Mouse (Mus musculus): ENCODE results near the gene Ctnnb1. TPM values are rescaled to one million over a fixed set of nuclear protein-coding genes. Genes with fewer than 3 reads are reported as not detected.

Ctnnb1 gene
- polyA plus RNA-seq, 1 experiment: 115 TPM

DNA sequence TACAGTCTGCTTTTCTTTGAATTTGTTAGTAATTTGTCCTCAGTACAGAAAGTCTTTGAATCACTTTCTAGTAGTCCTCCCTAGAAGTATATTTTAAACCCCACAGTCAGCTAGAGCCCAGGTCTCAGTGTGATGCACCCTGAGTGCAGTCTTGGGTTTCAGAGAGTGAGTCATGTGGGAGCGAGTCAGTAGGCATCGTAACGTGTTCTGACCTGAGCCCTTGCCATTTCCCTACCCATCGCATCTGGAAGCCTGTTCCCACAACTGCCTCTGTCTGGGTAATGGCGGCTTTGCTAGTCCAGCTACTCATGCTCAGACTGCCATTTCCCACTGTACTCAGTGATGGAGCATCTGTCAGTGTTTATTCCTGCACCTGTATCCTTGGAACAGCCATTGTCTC is 29.0 kb downstream of the Ctnnb1 start:
- Histone ChIP-seq H3K27ac (ENCODE audit: control insufficient read depth, insufficient read depth, low read length) (no peak overlapping the region), H3K27me3 (ENCODE audit: control insufficient read depth, insufficient read depth, low read length) (no peaks in the 10 kb centered on the region), H3K4me3 (ENCODE audit: control insufficient read depth, insufficient read depth, low read length) (no peak overlapping the region), H3K4me1 (replicated peaks; ENCODE audit: control insufficient read depth, insufficient read depth, low read length) (peaks cover 22% of the 10 kb centered on the region), H3K36me3 (ENCODE audit: control insufficient read depth, insufficient read depth, low read length) (peaks cover 76% of the 10 kb centered on the region)
- TF ChIP-seq POLR2A (IDR thresholded peaks at IDR 0.05; ENCODE audit: control insufficient read depth, extremely low read depth, insufficient read depth, low read length, poor library complexity) (no peak), CTCF (IDR thresholded peaks at IDR 0.05; ENCODE audit: borderline replicate concordance, control insufficient read depth, extremely low read depth, insufficient read depth, low read length, poor library complexity) (no peak)
- 92% methylated on average over 5 of the region's 5 CpGs for WGBS
- no peak for DNase-seq

DNA sequence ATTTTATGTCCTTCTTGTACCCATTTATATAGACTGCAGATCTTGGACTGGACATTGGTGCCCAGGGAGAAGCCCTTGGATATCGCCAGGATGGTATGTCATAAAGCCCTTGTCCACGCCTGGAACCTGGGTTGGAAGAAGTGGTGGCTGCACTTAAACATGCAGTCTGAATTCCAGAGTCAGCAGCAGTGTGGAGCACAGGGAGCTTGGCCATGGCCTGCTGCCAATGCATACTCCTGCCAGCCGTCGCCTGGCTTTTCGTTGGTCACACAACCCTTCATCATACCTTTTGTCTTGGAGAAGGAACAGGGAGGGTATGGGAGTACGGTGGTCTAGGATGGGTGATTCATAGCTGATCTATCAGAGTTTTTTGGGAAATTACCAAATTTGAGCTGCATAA is 29.5 kb downstream of the Ctnnb1 start:
- WGBS: 96% methylated on average over 6 of the region's 6 CpGs

DNA sequence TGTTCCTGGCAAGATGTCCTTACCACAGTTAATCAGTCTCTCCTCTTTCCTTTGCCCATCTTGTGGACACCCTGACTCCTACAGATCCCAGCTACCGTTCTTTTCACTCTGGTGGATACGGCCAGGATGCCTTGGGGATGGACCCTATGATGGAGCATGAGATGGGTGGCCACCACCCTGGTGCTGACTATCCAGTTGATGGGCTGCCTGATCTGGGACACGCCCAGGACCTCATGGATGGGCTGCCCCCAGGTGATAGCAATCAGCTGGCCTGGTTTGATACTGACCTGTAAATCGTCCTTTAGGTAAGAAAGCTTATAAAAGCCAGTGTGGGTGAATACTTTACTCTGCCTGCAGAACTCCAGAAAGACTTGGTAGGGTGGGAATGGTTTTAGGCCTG is 30.2 kb downstream of the Ctnnb1 start:
- no peak for DNase-seq
- peaks cover 66% of the 10 kb centered on the region for H3K36me3 ChIP-seq (ENCODE audit: control insufficient read depth, insufficient read depth, low read length)
- 96% methylated on average over 4 of the region's 4 CpGs for WGBS
- TF ChIP-seq POLR2A (IDR thresholded peaks at IDR 0.05; ENCODE audit: control insufficient read depth, extremely low read depth, insufficient read depth, low read length, poor library complexity): no peak
- no peak for TF ChIP-seq CTCF (IDR thresholded peaks at IDR 0.05; ENCODE audit: borderline replicate concordance, control insufficient read depth, extremely low read depth, insufficient read depth, low read length, poor library complexity)
- no peak overlapping the region for H3K27ac ChIP-seq (ENCODE audit: control insufficient read depth, insufficient read depth, low read length)
- peaks cover 22% of the 10 kb centered on the region for H3K4me1 ChIP-seq (replicated peaks; ENCODE audit: control insufficient read depth, insufficient read depth, low read length)
- no peaks in the 10 kb centered on the region for H3K27me3 ChIP-seq (ENCODE audit: control insufficient read depth, insufficient read depth, low read length)
- no peak overlapping the region for H3K4me3 ChIP-seq (ENCODE audit: control insufficient read depth, insufficient read depth, low read length)

More for the DNA sequence above, 29.5 kb downstream of the Ctnnb1 start:
- no peak overlapping the region for H3K27ac ChIP-seq (ENCODE audit: control insufficient read depth, insufficient read depth, low read length)
- peaks cover 70% of the 10 kb centered on the region for H3K36me3 ChIP-seq (ENCODE audit: control insufficient read depth, insufficient read depth, low read length)
- no peak for DNase-seq
- no peak for TF ChIP-seq CTCF (IDR thresholded peaks at IDR 0.05; ENCODE audit: borderline replicate concordance, control insufficient read depth, extremely low read depth, insufficient read depth, low read length, poor library complexity)
- no peak for TF ChIP-seq POLR2A (IDR thresholded peaks at IDR 0.05; ENCODE audit: control insufficient read depth, extremely low read depth, insufficient read depth, low read length, poor library complexity)
- peaks cover 22% of the 10 kb centered on the region for H3K4me1 ChIP-seq (replicated peaks; ENCODE audit: control insufficient read depth, insufficient read depth, low read length)
- no peaks in the 10 kb centered on the region for H3K27me3 ChIP-seq (ENCODE audit: control insufficient read depth, insufficient read depth, low read length)
- H3K4me3 ChIP-seq (ENCODE audit: control insufficient read depth, insufficient read depth, low read length): no peak overlapping the region

DNA sequence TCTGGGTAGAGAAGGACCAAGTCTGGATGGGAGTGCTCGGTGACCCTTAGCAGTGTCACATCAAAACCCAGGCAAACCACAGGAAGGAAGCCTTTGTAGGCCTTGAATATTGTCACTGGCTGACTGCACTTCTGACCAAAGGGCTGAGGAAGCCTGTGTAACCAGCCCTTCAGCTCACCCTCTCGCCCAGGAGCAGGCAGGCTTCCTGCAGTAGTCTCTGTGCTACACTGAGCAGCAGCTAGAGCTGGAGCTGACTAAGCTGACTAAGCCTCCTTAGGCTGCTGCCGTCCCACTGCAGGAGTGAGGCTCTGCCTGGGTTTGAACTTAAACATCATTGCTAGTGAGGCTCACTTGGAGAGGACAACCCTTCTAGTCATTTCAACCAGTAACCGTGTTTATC is 31.6 kb downstream of the Ctnnb1 start:
- no peak for DNase-seq
- 26% methylated on average over 4 of the region's 4 CpGs for WGBS
- no peak overlapping the region; the same call in 1 of the 2 replicates for H3K27ac ChIP-seq (ENCODE audit: control insufficient read depth, insufficient read depth, low read length)
- H3K4me1 ChIP-seq (replicated peaks; ENCODE audit: control insufficient read depth, insufficient read depth, low read length): peaks cover 22% of the 10 kb centered on the region
- no peaks in the 10 kb centered on the region for H3K27me3 ChIP-seq (ENCODE audit: control insufficient read depth, insufficient read depth, low read length)
- H3K36me3 ChIP-seq (ENCODE audit: control insufficient read depth, insufficient read depth, low read length): peaks cover 63% of the 10 kb centered on the region
- TF ChIP-seq CTCF (IDR thresholded peaks at IDR 0.05; ENCODE audit: borderline replicate concordance, control insufficient read depth, extremely low read depth, insufficient read depth, low read length, poor library complexity) (no peak), POLR2A (IDR thresholded peaks at IDR 0.05; ENCODE audit: control insufficient read depth, extremely low read depth, insufficient read depth, low read length, poor library complexity) (no peak)
- H3K4me3 ChIP-seq (ENCODE audit: control insufficient read depth, insufficient read depth, low read length): no peak overlapping the region

DNA sequence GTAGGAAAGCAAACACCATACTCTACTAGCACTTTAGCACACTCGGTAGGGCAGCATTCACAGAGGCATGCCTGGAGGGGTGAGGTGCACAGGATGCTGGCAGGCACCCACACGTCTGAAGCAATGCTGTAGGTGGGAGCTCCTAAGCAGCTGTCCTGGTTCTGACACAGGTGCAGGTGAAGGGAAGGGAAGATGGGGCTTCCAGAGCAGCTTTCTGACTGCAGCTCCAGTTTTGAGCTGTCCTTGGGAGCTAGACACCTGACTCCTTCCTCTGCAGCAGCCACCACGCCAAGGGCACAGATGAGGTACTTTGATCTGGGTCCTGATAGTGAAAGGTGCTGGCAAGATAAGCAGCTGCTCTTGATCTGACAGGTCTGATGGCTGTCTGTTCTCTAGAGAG is 32.5 kb downstream of the Ctnnb1 start:
- Histone ChIP-seq H3K4me3 (ENCODE audit: control insufficient read depth, insufficient read depth, low read length) (no peak overlapping the region), H3K27ac (ENCODE audit: control insufficient read depth, insufficient read depth, low read length) (no peak overlapping the region), H3K27me3 (ENCODE audit: control insufficient read depth, insufficient read depth, low read length) (no peaks in the 10 kb centered on the region), H3K36me3 (ENCODE audit: control insufficient read depth, insufficient read depth, low read length) (peaks cover 54% of the 10 kb centered on the region), H3K4me1 (replicated peaks; ENCODE audit: control insufficient read depth, insufficient read depth, low read length) (peaks cover 22% of the 10 kb centered on the region)
- TF ChIP-seq CTCF (IDR thresholded peaks at IDR 0.05; ENCODE audit: borderline replicate concordance, control insufficient read depth, extremely low read depth, insufficient read depth, low read length, poor library complexity): no peak
- WGBS: 11% methylated on average over 3 of the region's 3 CpGs
- peak; percentile 55 for DNase-seq

DNA sequence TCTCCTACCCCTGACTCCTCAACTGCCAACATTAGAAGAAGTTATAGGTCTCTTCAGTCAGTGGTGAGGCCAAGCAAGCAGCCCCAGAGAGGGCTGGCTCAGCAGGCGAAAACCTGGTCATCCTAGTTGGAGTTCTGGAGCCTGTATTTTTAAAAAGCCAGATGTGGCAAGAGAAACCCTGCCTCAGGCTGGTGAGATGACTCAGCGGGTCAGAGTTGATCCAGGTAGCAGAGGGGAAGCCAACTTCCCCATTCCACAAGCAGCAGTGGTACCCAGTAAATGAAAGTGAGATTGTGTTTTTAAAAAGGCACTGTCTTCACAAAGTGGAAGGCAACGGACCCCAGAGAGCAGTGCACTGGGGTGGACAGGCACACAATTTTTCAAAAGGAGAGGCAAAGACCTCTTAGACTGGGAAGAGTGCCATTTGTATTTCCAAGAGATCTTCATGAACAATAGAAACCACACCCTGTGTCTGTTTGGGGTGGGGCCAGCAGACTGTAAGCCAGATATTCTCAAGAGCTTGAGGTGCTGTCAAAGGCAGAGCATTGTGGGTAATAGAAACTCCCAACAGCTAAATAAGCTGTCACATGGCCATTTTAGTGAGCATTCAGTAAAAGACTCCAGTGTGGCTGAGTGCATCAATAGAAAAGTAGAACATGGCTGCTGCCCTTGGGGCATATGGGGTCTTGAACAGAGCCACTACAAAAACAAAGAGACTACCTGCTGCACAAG is 33.1 kb downstream of the Ctnnb1 start:
- DNase-seq: no peak
- no peak overlapping the region; the same call in 1 of the 2 replicates for H3K27ac ChIP-seq (ENCODE audit: control insufficient read depth, insufficient read depth, low read length)
- peaks cover 48% of the 10 kb centered on the region for H3K36me3 ChIP-seq (ENCODE audit: control insufficient read depth, insufficient read depth, low read length)

More for the DNA sequence above, 33.1 kb downstream of the Ctnnb1 start:
- Histone ChIP-seq H3K4me1 (replicated peaks; ENCODE audit: control insufficient read depth, insufficient read depth, low read length) (peaks cover 22% of the 10 kb centered on the region), H3K4me3 (ENCODE audit: control insufficient read depth, insufficient read depth, low read length) (no peak overlapping the region), H3K27me3 (ENCODE audit: control insufficient read depth, insufficient read depth, low read length) (no peaks in the 10 kb centered on the region)
- no peak for TF ChIP-seq CTCF (IDR thresholded peaks at IDR 0.05; ENCODE audit: borderline replicate concordance, control insufficient read depth, extremely low read depth, insufficient read depth, low read length, poor library complexity)
- TF ChIP-seq POLR2A (IDR thresholded peaks at IDR 0.05; ENCODE audit: control insufficient read depth, extremely low read depth, insufficient read depth, low read length, poor library complexity): no peak
- WGBS: 51% methylated on average over 3 of the region's 3 CpGs

Data from thymus, adult 2 months (tissue).